Mouse (Mus musculus) central nervous system, embryonic 18 days (tissue): Measurements from ENCODE around the gene Lingo2. TPM values are rescaled to one million over a fixed set of nuclear protein-coding genes. Genes with fewer than 3 reads are reported as not detected.

ENCODE experiments used
- polyA plus RNA-seq: library from polyadenylated mRNA; depleted of rRNA; stranded (reverse); fragments of >200 nt; gene quantifications from 2 replicates; pipeline ENCODE4 v1.2.3, GENCODE M21; 2012; rRNA removed

The Lingo2 gene
- polyA plus RNA-seq = 13.1 and 13.9 TPM in 2 replicates

GRCm38 (mm10) chr4:36951150-36951954 lies at the start of gene Lingo2:
Lingo2 (minus strand) TSS chr4:36951747.

